Mouse (Mus musculus) MEL (cell line): Measurements from ENCODE around the gene Rps6ka4. TPM values are rescaled to one million over a fixed set of nuclear protein-coding genes. Genes with fewer than 3 reads are reported as not detected.

Source experiments
- DNase-seq: peaks from one replicate; pipeline ENCODE4 v3.0.0; 2011; ENCODE audit warnings: low read depth, low spot score
- H3K27ac ChIP-seq: 2 replicates; pipeline ENCODE4 v1.5.1; 2012; ENCODE audit warnings: low read depth, mild to moderate bottlenecking, control low read depth, low read length, moderate library complexity; ENCODE audit not compliant: control insufficient read depth
- H3K27me3 ChIP-seq, 2 experiments: fragments of 150-350 bp in 1 of 2; sonication (generic) in 1 of 2; 2 replicates each; pipeline ENCODE4 v1.6.1; 2012; ENCODE audit warnings: low read length in 2 of 2, mild to moderate bottlenecking in 2 of 2, improper control_type of control experiment in 1 of 2, moderate library complexity in 1 of 2; ENCODE audit not compliant: insufficient read depth in 2 of 2, control insufficient read depth in 1 of 2
- H3K36me3 ChIP-seq, 2 experiments: 2 replicates each; pipeline ENCODE4 v1.6.1; 2012 to 2014; ENCODE audit warnings: low read length in 2 of 2, improper control_type of control experiment in 1 of 2, inconsistent platforms in 1 of 2, mild to moderate bottlenecking in 1 of 2; ENCODE audit not compliant: insufficient read depth in 2 of 2, control insufficient read depth in 1 of 2
- H3K4me1 ChIP-seq, 2 experiments: fragments of 150-350 bp in 1 of 2; sonication (generic) in 1 of 2; 2 replicates each; pipeline ENCODE4 v1.6.1; 2012; ENCODE audit warnings: low read length in 2 of 2, improper control_type of control experiment in 1 of 2, mild to moderate bottlenecking in 1 of 2; ENCODE audit not compliant: insufficient read depth in 2 of 2, control insufficient read depth in 1 of 2
- H3K4me3 ChIP-seq, 2 experiments: fragments of 150-350 bp in 1 of 2; sonication (generic) in 1 of 2; 2 replicates each; pipeline ENCODE4 v1.5.1; 2012; ENCODE audit warnings: low read depth in 2 of 2, low read length in 2 of 2, mild to moderate bottlenecking in 2 of 2, moderate library complexity in 2 of 2, control low read depth in 1 of 2, improper control_type of control experiment in 1 of 2; ENCODE audit not compliant: control insufficient read depth in 1 of 2, insufficient read depth in 1 of 2
- H3K79me2 ChIP-seq: 2 replicates; pipeline ENCODE4 v1.6.1; 2012; ENCODE audit warnings: mild to moderate bottlenecking, low read length, moderate library complexity; ENCODE audit not compliant: control insufficient read depth, poor library complexity, insufficient read depth
- H3K9ac ChIP-seq: 2 replicates; pipeline ENCODE4 v1.6.1; 2012; ENCODE audit warnings: low read depth, mild to moderate bottlenecking, control low read depth, low read length, moderate library complexity; ENCODE audit not compliant: control insufficient read depth, poor library complexity, severe bottlenecking
- H3K9me3 ChIP-seq: fragments of 150-350 bp; sonication (generic); replicated peaks from 2 replicates; pipeline ENCODE4 v1.6.1; 2012; ENCODE audit warnings: mild to moderate bottlenecking, low read length, improper control_type of control experiment, moderate library complexity; ENCODE audit not compliant: insufficient read depth
- KAT2A ChIP-seq: conservative IDR thresholded peaks from 2 replicates; pipeline ENCODE4 v1.6.1; 2012; ENCODE audit warnings: low read depth, low read length, improper control_type of control experiment, inconsistent platforms
- MAZ ChIP-seq: IDR thresholded peaks from 2 replicates; pipeline ENCODE4 v1.6.1; 2012; ENCODE audit warnings: low read depth, mild to moderate bottlenecking, inconsistent platforms, low read length, improper control_type of control experiment
- MEF2A ChIP-seq: IDR thresholded peaks from 2 replicates; pipeline ENCODE4 v1.6.1; 2014; ENCODE audit warnings: low read depth, mild to moderate bottlenecking, inconsistent platforms, low read length, improper control_type of control experiment; ENCODE audit not compliant: poor library complexity, insufficient replicate concordance, severe bottlenecking; ENCODE audit errors: extremely low read depth
- NRF1 ChIP-seq: IDR thresholded peaks from 2 replicates; pipeline ENCODE4 v1.6.1; 2014; ENCODE audit warnings: low read depth, mild to moderate bottlenecking, inconsistent platforms, low read length, improper control_type of control experiment, moderate library complexity; ENCODE audit not compliant: poor library complexity, insufficient read depth, severe bottlenecking
- RAD21 ChIP-seq: IDR thresholded peaks from 2 replicates; pipeline ENCODE4 v1.6.1; 2011; ENCODE audit warnings: mild to moderate bottlenecking, low read depth, low read length, improper control_type of control experiment
- TCF12 ChIP-seq: IDR thresholded peaks from 2 replicates; pipeline ENCODE4 v1.6.1; 2014; ENCODE audit warnings: low read depth, mild to moderate bottlenecking, inconsistent platforms, low read length, improper control_type of control experiment, moderate library complexity
- USF1 ChIP-seq: IDR thresholded peaks from 2 replicates; pipeline ENCODE4 v1.6.1; 2014; ENCODE audit warnings: low read depth, mild to moderate bottlenecking, inconsistent platforms, low read length, improper control_type of control experiment, moderate library complexity
- ZMIZ1 ChIP-seq: IDR thresholded peaks from 2 replicates; pipeline ENCODE4 v1.6.1; 2012; ENCODE audit warnings: low read depth, mild to moderate bottlenecking, inconsistent platforms, low read length, improper control_type of control experiment, moderate library complexity
- ZNF384 ChIP-seq: IDR thresholded peaks from 2 replicates; pipeline ENCODE4 v1.6.1; 2012; ENCODE audit warnings: low read depth, mild to moderate bottlenecking, inconsistent platforms, low read length, improper control_type of control experiment
- polyA plus RNA-seq, 2 experiments: library from polyadenylated mRNA; stranded (reverse) in 1 of 2; unstranded in 1 of 2; fragments of >175 nt in 1 of 2; fragments of >200 nt in 1 of 2; gene quantifications; 2 replicates each; pipeline versions ENCODE4 v1.2.1 to v1.2.4; 2012; ENCODE audit warnings: low replicate concordance in 2 of 2, low read depth in 1 of 2; ENCODE audit not compliant: insufficient read length in 2 of 2, insufficient read depth in 1 of 2, missing spikeins in 1 of 2
- total RNA-seq: library from RNA; depleted of rRNA; stranded (reverse); fragments of 300-350 nt; gene quantifications from 2 replicates; pipeline ENCODE4 v1.2.3, GENCODE M21; 2012

The Rps6ka4 gene
- total and polyA plus RNA-seq, 3 experiments: 4.7 to 7.3 TPM; not detected in 1

DNA sequence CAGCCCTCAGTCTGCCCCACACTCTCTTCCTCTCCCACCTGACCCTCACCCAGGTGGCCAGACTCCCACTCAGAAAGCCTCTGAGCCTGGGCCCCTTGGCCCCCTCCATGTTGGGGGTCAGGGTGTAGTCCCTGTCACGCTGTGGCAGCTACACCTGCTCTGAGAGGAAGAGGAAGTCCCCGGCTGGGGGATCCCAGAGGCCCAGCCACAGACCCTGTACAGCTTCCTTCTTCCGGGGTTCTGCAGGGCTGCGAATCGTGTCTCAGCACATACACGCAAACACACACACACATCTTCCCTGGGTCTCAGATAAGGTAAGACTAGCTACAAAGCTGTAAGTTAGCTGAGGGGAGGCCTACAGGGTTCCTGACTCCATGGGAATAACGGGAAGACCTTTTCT, 17.6 kb upstream of the Rps6ka4 start, which contains the start of gene Ccdc88b (continued):
- no peak for TF ChIP-seq MEF2A

DNA sequence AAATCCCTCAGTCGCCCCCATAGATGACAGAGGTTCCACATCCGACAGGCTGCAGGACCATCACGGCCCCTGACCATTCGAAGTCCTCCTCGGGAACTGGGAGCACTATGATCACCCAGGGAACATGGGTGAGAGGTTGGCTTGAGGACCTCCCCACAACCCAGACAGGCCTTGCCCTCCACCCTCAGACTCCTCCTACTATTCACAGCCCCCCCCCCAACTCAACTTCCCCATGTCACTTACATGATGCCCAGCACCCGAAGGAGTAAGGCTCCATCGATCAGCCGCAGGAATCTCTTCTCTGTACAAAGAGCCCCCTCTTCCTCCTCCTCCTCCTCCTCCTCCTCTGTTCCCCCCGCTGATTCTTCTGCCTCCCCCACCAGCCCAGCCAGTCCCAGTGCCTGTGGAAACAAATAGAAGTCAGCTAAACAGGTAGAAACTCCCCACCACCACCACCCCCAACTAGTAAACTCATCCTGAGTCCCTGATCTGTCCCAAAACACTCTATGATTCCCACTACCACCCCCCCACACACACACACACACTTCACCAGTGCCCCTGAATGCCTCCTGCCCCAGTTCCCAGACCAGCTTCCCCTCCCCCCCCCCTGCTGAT, 17.1 kb upstream of the Rps6ka4 start:
- peaks cover 4 to 11% of the 10 kb centered on the region in 2 experiments; a peak in 3 of 4 replicates for H3K36me3 ChIP-seq
- H3K27me3 ChIP-seq: no peaks in the 10 kb centered on the region
- peak overlapping the region; percentile 58 for H3K9ac ChIP-seq
- no peak for TF ChIP-seq TCF12
- TF ChIP-seq KAT2A: no peak
- TF ChIP-seq MAZ: peak; percentile 10; the same call in 1 of the 2 replicates
- TF ChIP-seq, all 39 proteins: peak for 1
- peak overlapping the region; percentile 42 to 50 for H3K4me3 ChIP-seq
- peak overlapping the region; percentile 37; the same call in 1 of the 2 replicates for H3K27ac ChIP-seq
- H3K79me2 ChIP-seq: peaks cover 9% of the 10 kb centered on the region
- H3K9me3 ChIP-seq: no peaks in the 10 kb centered on the region
- peaks cover 7 to 8% of the 10 kb centered on the region in 2 experiments; a peak in 3 of 4 replicates for H3K4me1 ChIP-seq
- DNase-seq: peak; percentile 48

DNA sequence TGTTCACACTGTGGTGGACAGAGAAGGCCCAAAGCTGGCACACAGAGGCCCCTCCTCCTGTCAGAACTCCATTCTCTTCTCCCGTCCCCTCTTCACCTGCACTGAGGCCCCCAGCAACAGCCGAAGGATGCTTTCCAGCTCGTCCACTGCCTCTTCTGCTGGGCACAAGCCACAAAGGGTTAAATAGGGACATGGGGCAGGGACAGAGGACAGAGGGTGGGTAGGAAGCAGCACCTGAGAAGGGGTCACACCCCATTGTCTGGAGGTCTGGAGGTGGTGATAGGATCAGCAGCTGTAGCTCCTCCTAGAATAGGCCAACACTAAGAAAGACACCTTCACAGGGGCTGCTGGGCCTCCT, 16.5 kb upstream of the Rps6ka4 start:
- H3K27me3 ChIP-seq: no peaks in the 10 kb centered on the region
- no peak for TF ChIP-seq ZMIZ1
- no peak for TF ChIP-seq KAT2A
- no peak for TF ChIP-seq NRF1
- TF ChIP-seq USF1: no peak
- no peak for TF ChIP-seq ZNF384
- no peak for TF ChIP-seq RAD21
- no peak for DNase-seq
- H3K4me1 ChIP-seq: peaks cover 7 to 8% of the 10 kb centered on the region in 2 experiments; a peak in 3 of 4 replicates
- H3K36me3 ChIP-seq: peaks cover 4 to 11% of the 10 kb centered on the region in 2 experiments; a peak in 3 of 4 replicates
- H3K79me2 ChIP-seq: peaks cover 9% of the 10 kb centered on the region
- no peaks in the 10 kb centered on the region for H3K9me3 ChIP-seq
- H3K4me3 ChIP-seq: peak overlapping the region in 1 of 2 experiments; percentile 42; a peak in 2 of 4 replicates
- peak overlapping the region; percentile 58 for H3K9ac ChIP-seq
- no peak overlapping the region for H3K27ac ChIP-seq
